Mouse (Mus musculus): ENCODE results near the gene Fancc.

Gene Fancc

GRCm38 (mm10) chr13:63239877-63240671, 257.0 kb downstream of the Fancc start:
- peak; percentile 79 for DNase-seq

GRCm38 (mm10) chr13:63239301-63239804, 257.7 kb downstream of the Fancc start:
- DNase-seq: no peak

GRCm38 (mm10) chr13:63238045-63238444, 259.0 kb downstream of the Fancc start:
- DNase-seq: no peak

DNA sequence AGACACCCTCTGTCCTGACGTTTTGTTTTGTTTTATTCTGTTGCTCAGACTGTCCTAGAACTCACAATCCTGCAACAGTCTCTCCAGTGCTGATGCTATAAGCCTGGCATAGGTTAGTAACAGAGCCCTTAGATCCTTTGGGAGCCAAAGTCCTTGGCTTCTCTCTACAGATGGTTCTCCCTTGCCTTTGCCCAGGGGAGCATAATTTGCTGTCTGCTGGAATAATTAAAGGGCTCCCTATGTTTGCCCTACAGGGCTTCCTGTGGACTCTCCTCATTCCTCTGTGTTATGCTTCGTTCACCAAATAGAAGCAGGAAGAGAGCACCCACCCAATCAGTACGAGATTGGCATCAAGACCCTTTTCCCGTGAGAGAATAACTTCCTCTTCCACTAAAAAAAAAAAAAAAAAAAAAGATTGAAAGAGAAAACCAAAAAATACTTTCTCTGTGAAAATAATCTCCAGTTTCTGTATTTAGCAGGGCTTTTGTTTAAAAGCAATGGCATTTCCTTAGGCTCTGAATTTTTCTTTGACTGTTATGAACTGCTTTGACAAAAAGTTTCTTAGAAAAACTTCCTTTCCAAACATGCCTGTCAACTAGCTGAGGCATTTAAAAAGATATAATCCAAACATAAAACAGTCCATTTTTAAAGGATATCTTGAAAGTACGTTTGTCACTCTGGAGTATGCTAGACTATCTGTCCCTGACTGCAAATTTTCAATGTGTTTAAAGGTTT, 260.8 kb downstream of the Fancc start:
- no peak for DNase-seq

GRCm38 (mm10) chr13:63235551-63235950, 261.5 kb downstream of the Fancc start:
- no peak for DNase-seq

All from right cerebral cortex, postnatal 25 days (tissue).